Mouse (Mus musculus) left cerebral cortex, postnatal 25 days (tissue): Measurements from ENCODE around the gene Fut2. TPM values are rescaled to one million over a fixed set of nuclear protein-coding genes. Genes with fewer than 3 reads are reported as not detected.

Experiments
- DNase-seq, 2 experiments: peaks; one replicate each; pipeline ENCODE4 v3.0.0; 2022; ENCODE audit warnings: low spot score in 2 of 2, mixed read lengths in 1 of 2
- intact Hi-C: fragments of 180-260 bp; cut with DNase I; formaldehyde crosslinking; loops from one replicate; pipeline ENCODE4 v1.15.1; 2025
- total RNA-seq, 2 experiments: library from RNA; stranded (reverse); gene quantifications; 2 replicates each; pipeline ENCODE4 v1.2.3; 2021

Fut2 gene
- total RNA-seq, 2 experiments from 2014 or later: 0.21 TPM; not detected in 1

- intact Hi-C loops: no loop called here
- no peak for DNase-seq
Measured at GRCm38 (mm10) chr7:45625481-45625880, 40.7 kb downstream of the Fut2 start.

- intact Hi-C loops: no loop called here
- DNase-seq: no peak
Measured at GRCm38 (mm10) chr7:45624718-45625117, 41.5 kb downstream of the Fut2 start.

GRCm38 (mm10) chr7:45623507-45623906 lies 42.7 kb downstream of the Fut2 start:
- DNase-seq: no peak
- intact Hi-C loops: no loop called here

- DNase-seq: no peak
- intact Hi-C loops: no loop called here
Measured at GRCm38 (mm10) chr7:45621443-45621842, 44.8 kb downstream of the Fut2 start, which contains the start of gene Izumo1. Izumo1 (plus strand) TSS chr7:45621811.

GRCm38 (mm10) chr7:45619592-45619991 lies 46.6 kb downstream of the Fut2 start:
- DNase-seq: no peak
- intact Hi-C loops: no loop called here

GRCm38 (mm10) chr7:45618316-45618715 lies 47.9 kb downstream of the Fut2 start:
- no peak for DNase-seq
- intact Hi-C loops: no loop called here

- intact Hi-C loops: no loop called here
- DNase-seq: peak; percentile 30 to 39
Measured at GRCm38 (mm10) chr7:45617042-45617695, 49.0 kb downstream of the Fut2 start, which contains the start of gene Fut1. Fut1 (plus strand) TSS chr7:45617289.

GRCm38 (mm10) chr7:45616277-45616676 lies 49.9 kb downstream of the Fut2 start:
- DNase-seq: no peak
- intact Hi-C loops: no loop called here

GRCm38 (mm10) chr7:45609511-45609910 lies 56.7 kb downstream of the Fut2 start:
- intact Hi-C loops: loop anchor here (5.0 kb wide), 1 partner anchor 73 kb away; the partner anchor contains the start of gene Ntn5
- DNase-seq: no peak

GRCm38 (mm10) chr7:45605704-45606289 lies 60.4 kb downstream of the Fut2 start:
- DNase-seq: no peak
- intact Hi-C loops: loop anchor here (5.0 kb wide), 1 partner anchor 77 kb away; the partner anchor contains the start of gene Ntn5

- DNase-seq: no peak
- intact Hi-C loops: no loop called here
Measured at GRCm38 (mm10) chr7:45598960-45599879, 67.0 kb downstream of the Fut2 start.

Other genes starting within 250 kb of the Fut2 start
- not detected for gene Lhb, start 245.6 kb downstream of the Fut2 start, total RNA-seq
- gene Gys1, start 231.6 kb downstream of the Fut2 start, total RNA-seq: 10 to 100 TPM; 15.7 to 16.5 TPM
- gene Ruvbl2, start 228.3 kb downstream of the Fut2 start, total RNA-seq: 10 to 100 TPM; 30.4 to 33.0 TPM
- 100 to 1,000 TPM; 207 to 225 TPM for gene Ftl1, start 206.5 kb downstream of the Fut2 start, total RNA-seq
- gene Bax, start 199.5 kb downstream of the Fut2 start, total RNA-seq: 10 to 100 TPM; 67.0 to 69.8 TPM
- gene Tulp2, start 184.5 kb downstream of the Fut2 start, total RNA-seq: not detected
- gene Gm45808, start 179.6 kb downstream of the Fut2 start, total RNA-seq: under 1 TPM in 1 of 2 experiments, not detected in 1; 0.73 TPM
- 1 to 10 TPM; 2.7 to 4.0 TPM for gene Dhdh, start 177.6 kb downstream of the Fut2 start, total RNA-seq
- 100 to 1,000 TPM; 103 to 105 TPM for gene Nucb1, start 156.0 kb downstream of the Fut2 start, total RNA-seq
- gene Ppp1r15a, start 140.1 kb downstream of the Fut2 start, total RNA-seq: 10 to 100 TPM; 22.0 to 22.2 TPM
- gene Plekha4, start 140.1 kb downstream of the Fut2 start, total RNA-seq: 1 to 10 TPM; 1.2 to 2.7 TPM
- gene Hsd17b14, start 111.5 kb downstream of the Fut2 start, total RNA-seq: under 1 TPM in 1 of 2 experiments, not detected in 1; 0.25 TPM
- 10 to 100 TPM; 23.0 to 23.6 TPM for gene Bcat2, start 96.2 kb downstream of the Fut2 start, total RNA-seq
- gene Fgf21, start 50.9 kb downstream of the Fut2 start, total RNA-seq: not detected
- under 1 TPM in 1 of 2 experiments, not detected in 1; 0.21 TPM for gene Fut1, start 49.1 kb downstream of the Fut2 start, total RNA-seq
- gene Izumo1, start 44.6 kb downstream of the Fut2 start, total RNA-seq: not detected
- 1 to 10 TPM; 8.1 to 8.2 TPM for gene Rasip1, start 38.9 kb downstream of the Fut2 start, total RNA-seq
- 1 to 10 TPM; 2.4 to 3.6 TPM for gene Mamstr, start 26.4 kb downstream of the Fut2 start, total RNA-seq
- 1 to 10 TPM; 3.4 to 3.5 TPM for gene Ntn5, start 17.6 kb upstream of the Fut2 start, total RNA-seq
- gene Sec1, start 28.0 kb upstream of the Fut2 start, total RNA-seq: under 1 TPM; 0.37 to 0.48 TPM
- gene Car11, start 33.4 kb upstream of the Fut2 start, total RNA-seq: 100 to 1,000 TPM; 184 to 223 TPM
- gene Dbp, start 38.7 kb upstream of the Fut2 start, total RNA-seq: 100 to 1,000 TPM in 1 of 2 experiments, 10 to 100 TPM in 1; 66.2 to 147 TPM
- gene Rpl18, start 49.1 kb upstream of the Fut2 start, total RNA-seq: 100 to 1,000 TPM; 315 to 323 TPM
- gene Sphk2, start 51.6 kb upstream of the Fut2 start, total RNA-seq: 10 to 100 TPM; 29.7 to 29.8 TPM
- gene Fam83e, start 54.8 kb upstream of the Fut2 start, total RNA-seq: under 1 TPM; 0.11 to 0.23 TPM
- gene Spaca4, start 59.4 kb upstream of the Fut2 start, total RNA-seq: not detected
- gene Lmtk3, start 117.3 kb upstream of the Fut2 start, total RNA-seq: 100 to 1,000 TPM; 220 to 235 TPM
- 10 to 100 TPM in 1 of 2 experiments, 1 to 10 TPM in 1; 8.6 to 12.4 TPM for gene Sult2b1, start 118.3 kb upstream of the Fut2 start, total RNA-seq
- gene Cyth2, start 148.2 kb upstream of the Fut2 start, total RNA-seq: 100 to 1,000 TPM; 204 to 210 TPM
- gene Kcnj14, start 158.4 kb upstream of the Fut2 start, total RNA-seq: 1 to 10 TPM; 2.6 to 2.7 TPM
- 10 to 100 TPM; 21.0 to 23.2 TPM for gene Grwd1, start 164.6 kb upstream of the Fut2 start, total RNA-seq
- gene Kdelr1, start 206.4 kb upstream of the Fut2 start, total RNA-seq: 10 to 100 TPM; 81.2 to 84.0 TPM
- 10 to 100 TPM; 10.9 TPM for gene Grin2d, start 212.0 kb upstream of the Fut2 start, total RNA-seq
- gene Syngr4, start 230.3 kb upstream of the Fut2 start, total RNA-seq: not detected
- gene Tmem143, start 230.5 kb upstream of the Fut2 start, total RNA-seq: 10 to 100 TPM; 17.6 to 20.1 TPM